Mouse (Mus musculus) hindbrain, embryonic 12.5 days (tissue): Measurements from ENCODE around the gene Acadm. TPM values are rescaled to one million over a fixed set of nuclear protein-coding genes. Genes with fewer than 3 reads are reported as not detected.

Source experiments
- ATAC-seq: fragments of 200-750 bp; cut with Nextera tagmentation; 2 replicates; pipeline ENCODE4 v1.8.0; 2017; ENCODE audit warnings: moderate TSS enrichment; ENCODE audit not compliant: low FRiP score
- H3K27ac ChIP-seq: fragments of 300-500 bp; sonication (generic); 2 replicates; pipeline ENCODE4 v1.5.1; 2016; ENCODE audit warnings: mild to moderate bottlenecking
- H3K27me3 ChIP-seq: fragments of 300-500 bp; sonication (generic); 2 replicates; pipeline ENCODE4 v1.6.1; 2016; ENCODE audit warnings: mild to moderate bottlenecking
- H3K36me3 ChIP-seq: fragments of 300-500 bp; sonication (generic); 2 replicates; pipeline ENCODE4 v1.6.1; 2016; ENCODE audit warnings: mild to moderate bottlenecking
- H3K4me1 ChIP-seq: fragments of 300-500 bp; sonication (generic); 2 replicates; pipeline ENCODE4 v1.6.1; 2016
- H3K4me2 ChIP-seq: fragments of 300-500 bp; sonication (generic); replicated peaks from 2 replicates; pipeline ENCODE4 v1.6.1; 2016; ENCODE audit warnings: mild to moderate bottlenecking
- H3K4me3 ChIP-seq: fragments of 300-500 bp; sonication (generic); 2 replicates; pipeline ENCODE4 v1.5.1; 2016; ENCODE audit warnings: mild to moderate bottlenecking
- H3K9ac ChIP-seq: fragments of 300-500 bp; sonication (generic); 2 replicates; pipeline ENCODE4 v1.6.1; 2016; ENCODE audit warnings: mild to moderate bottlenecking, moderate library complexity
- H3K9me3 ChIP-seq: fragments of 300-500 bp; sonication (generic); replicated peaks from 2 replicates; pipeline ENCODE4 v1.6.1; 2016; ENCODE audit warnings: mild to moderate bottlenecking
- WGBS: fragments of 180-500 bp; shearing (Covaris S2); methylation state at CpG from one replicate; pipeline ENCODE4 v1.1.7; 2016; 5-methylcytosine and 5-hydroxymethylcytosine counted together
- polyA plus RNA-seq: library from polyadenylated mRNA; unstranded; fragments of >200 nt; fragmentation: Nextera tagmentation; extraction: Ambion mirVana; gene quantifications from 2 replicates; pipeline ENCODE4 v1.2.1, GENCODE M21; 2016

The Acadm gene
- polyA plus RNA-seq, 1 experiment from 2014 or later: 61.0 TPM

- peak; percentile 47; the same call in 1 of the 2 replicates for ATAC-seq
- WGBS: 69% methylated on average over 2 of the region's 2 CpGs
Observed at GRCm38 (mm10) chr3:153960884-153961283, 16.5 kb upstream of the Acadm start.

GRCm38 (mm10) chr3:153959731-153960207, 15.3 kb upstream of the Acadm start:
- ATAC-seq: peak; percentile 38; the same call in 1 of the 2 replicates
- 0 out of 2 replicates have a peak overlapping the region, but pooled peaks have one; percentile 30 for H3K27ac ChIP-seq
- H3K4me3 ChIP-seq: no peak overlapping the region
- H3K9ac ChIP-seq: no peak overlapping the region
- H3K9me3 ChIP-seq: no peaks in the 10 kb centered on the region
- no peaks in the 10 kb centered on the region for H3K4me1 ChIP-seq
- no peaks in the 10 kb centered on the region for H3K27me3 ChIP-seq
- H3K36me3 ChIP-seq: no peaks in the 10 kb centered on the region
- 84% methylated on average over 9 of the region's 9 CpGs for WGBS
- H3K4me2 ChIP-seq: no peak overlapping the region

More at GRCm38 (mm10) chr3:153960884-153961283, 16.5 kb upstream of the Acadm start:
- H3K4me2 ChIP-seq: no peak overlapping the region
- H3K27me3 ChIP-seq: no peaks in the 10 kb centered on the region
- no peak overlapping the region for H3K4me3 ChIP-seq
- H3K9ac ChIP-seq: no peak overlapping the region
- no peaks in the 10 kb centered on the region for H3K36me3 ChIP-seq
- no peaks in the 10 kb centered on the region for H3K9me3 ChIP-seq
- H3K4me1 ChIP-seq: no peaks in the 10 kb centered on the region
- H3K27ac ChIP-seq: no peak overlapping the region

DNA sequence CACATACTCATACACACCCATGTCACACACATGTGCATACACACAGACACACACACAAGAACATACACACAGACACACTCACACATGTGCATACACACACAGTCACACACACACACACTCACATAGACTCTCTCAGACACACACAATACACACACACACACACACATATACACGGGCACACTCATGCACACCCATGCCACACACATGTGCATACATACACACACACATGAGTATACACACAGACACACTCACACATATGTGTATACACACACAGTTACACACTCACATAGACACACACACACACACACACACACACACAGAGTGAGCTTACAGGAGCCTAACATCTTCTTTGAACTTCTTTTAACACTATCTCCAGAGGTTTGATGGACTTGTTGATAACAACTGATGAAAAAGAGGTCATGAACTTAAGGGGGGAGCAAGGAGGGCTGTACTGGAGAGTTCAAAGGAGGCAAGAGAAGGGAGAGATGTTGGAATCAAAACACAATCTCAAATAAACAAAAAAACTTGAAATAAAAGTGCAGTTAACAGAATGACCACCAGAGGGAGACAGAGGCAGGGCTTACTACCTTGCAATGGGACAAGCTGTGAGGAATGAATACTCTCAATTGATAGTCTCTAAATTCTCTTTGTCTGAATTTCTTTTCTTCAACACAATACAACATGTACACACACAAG, 14.8 kb upstream of the Acadm start:
- no peak overlapping the region for H3K27ac ChIP-seq
- H3K36me3 ChIP-seq: no peaks in the 10 kb centered on the region
- H3K27me3 ChIP-seq: no peaks in the 10 kb centered on the region
- H3K4me3 ChIP-seq: no peak overlapping the region
- no peaks in the 10 kb centered on the region for H3K4me1 ChIP-seq
- ATAC-seq: peak; percentile 38
- WGBS: 100% methylated on average over 1 of the region's 1 CpGs
- no peaks in the 10 kb centered on the region for H3K9me3 ChIP-seq
- no peak overlapping the region for H3K4me2 ChIP-seq
- H3K9ac ChIP-seq: no peak overlapping the region

GRCm38 (mm10) chr3:153957916-153958315, 13.5 kb upstream of the Acadm start:
- WGBS: 92% methylated on average over 5 of the region's 5 CpGs
- H3K4me3 ChIP-seq: no peak overlapping the region
- no peak for ATAC-seq

GRCm38 (mm10) chr3:153948176-153948575, 3.7 kb upstream of the Acadm start:
- Histone ChIP-seq H3K27ac (no peak overlapping the region), H3K9me3 (no peaks in the 10 kb centered on the region), H3K4me1 (peaks cover 8% of the 10 kb centered on the region; the same call in 1 of the 2 replicates), H3K4me3 (no peak overlapping the region), H3K4me2 (no peak overlapping the region), H3K27me3 (no peaks in the 10 kb centered on the region), H3K36me3 (no peaks in the 10 kb centered on the region), H3K9ac (no peak overlapping the region)
- WGBS: 86% methylated on average over 2 of the region's 2 CpGs
- ATAC-seq: no peak

More at GRCm38 (mm10) chr3:153957916-153958315, 13.5 kb upstream of the Acadm start:
- H3K27me3 ChIP-seq: no peaks in the 10 kb centered on the region
- no peak overlapping the region for H3K4me2 ChIP-seq
- H3K9ac ChIP-seq: no peak overlapping the region
- no peaks in the 10 kb centered on the region for H3K9me3 ChIP-seq
- no peaks in the 10 kb centered on the region for H3K4me1 ChIP-seq
- no peak overlapping the region for H3K27ac ChIP-seq
- H3K36me3 ChIP-seq: no peaks in the 10 kb centered on the region

DNA sequence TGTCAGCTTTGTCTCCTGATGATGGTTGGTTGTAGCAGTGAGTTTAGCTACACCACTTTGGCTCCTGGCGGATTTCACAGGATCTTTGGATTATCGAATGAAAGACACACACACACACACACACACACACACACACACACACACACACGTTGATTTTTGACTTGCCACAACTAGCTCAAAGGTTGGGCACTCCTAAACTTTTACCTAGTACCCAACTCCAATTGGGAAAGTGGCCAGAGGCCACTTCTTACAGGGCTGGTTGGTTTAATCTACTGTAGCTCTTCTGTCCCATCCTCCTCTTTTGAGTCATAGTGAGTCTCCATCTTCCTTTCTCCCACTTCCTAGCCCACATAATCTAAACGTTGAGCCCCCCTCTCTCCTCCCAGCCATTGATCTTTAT, 2.8 kb upstream of the Acadm start:
- Histone ChIP-seq H3K4me2 (no peak overlapping the region), H3K36me3 (no peaks in the 10 kb centered on the region), H3K9ac (no peak overlapping the region), H3K27ac (no peak overlapping the region), H3K4me1 (peaks cover 17% of the 10 kb centered on the region; the same call in 1 of the 2 replicates), H3K27me3 (no peaks in the 10 kb centered on the region), H3K9me3 (no peaks in the 10 kb centered on the region), H3K4me3 (no peak overlapping the region)
- no peak for ATAC-seq
- 68% methylated on average over 4 of the region's 4 CpGs for WGBS

DNA sequence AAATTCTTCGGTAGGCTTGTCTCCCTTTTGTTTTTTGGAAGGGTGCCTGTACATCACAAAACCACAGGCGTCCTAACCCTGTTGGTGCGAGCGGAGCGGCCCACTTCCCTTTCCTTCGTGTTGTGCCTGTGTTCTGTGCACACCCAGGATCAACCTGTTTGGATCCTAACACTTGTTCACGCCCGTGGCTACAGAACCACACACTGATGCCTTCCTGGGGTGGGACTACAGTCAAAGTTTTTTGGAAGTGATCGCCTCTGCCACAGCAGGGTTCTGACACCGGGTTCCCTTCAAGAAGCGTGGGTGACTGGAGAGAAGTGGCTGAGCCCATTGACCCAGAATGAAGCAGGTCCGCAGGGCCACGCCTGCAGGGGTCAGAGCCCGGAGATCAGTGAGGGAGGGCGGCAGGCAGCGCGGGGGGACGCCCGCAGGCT, 514 bp downstream of the Acadm start:
- peak overlapping the region; percentile 75 for H3K9ac ChIP-seq
- ATAC-seq: peak; percentile 56
- peak overlapping the region; percentile 64 for H3K4me2 ChIP-seq
- under 1% methylated on average over 19 of the region's 19 CpGs for WGBS
- H3K4me1 ChIP-seq: peaks cover 17% of the 10 kb centered on the region; the same call in 1 of the 2 replicates
- H3K27ac ChIP-seq: peak overlapping the region; percentile 84
- peak overlapping the region; percentile 79 for H3K4me3 ChIP-seq
- H3K27me3 ChIP-seq: no peaks in the 10 kb centered on the region
- H3K9me3 ChIP-seq: no peaks in the 10 kb centered on the region
- no peaks in the 10 kb centered on the region for H3K36me3 ChIP-seq

DNA sequence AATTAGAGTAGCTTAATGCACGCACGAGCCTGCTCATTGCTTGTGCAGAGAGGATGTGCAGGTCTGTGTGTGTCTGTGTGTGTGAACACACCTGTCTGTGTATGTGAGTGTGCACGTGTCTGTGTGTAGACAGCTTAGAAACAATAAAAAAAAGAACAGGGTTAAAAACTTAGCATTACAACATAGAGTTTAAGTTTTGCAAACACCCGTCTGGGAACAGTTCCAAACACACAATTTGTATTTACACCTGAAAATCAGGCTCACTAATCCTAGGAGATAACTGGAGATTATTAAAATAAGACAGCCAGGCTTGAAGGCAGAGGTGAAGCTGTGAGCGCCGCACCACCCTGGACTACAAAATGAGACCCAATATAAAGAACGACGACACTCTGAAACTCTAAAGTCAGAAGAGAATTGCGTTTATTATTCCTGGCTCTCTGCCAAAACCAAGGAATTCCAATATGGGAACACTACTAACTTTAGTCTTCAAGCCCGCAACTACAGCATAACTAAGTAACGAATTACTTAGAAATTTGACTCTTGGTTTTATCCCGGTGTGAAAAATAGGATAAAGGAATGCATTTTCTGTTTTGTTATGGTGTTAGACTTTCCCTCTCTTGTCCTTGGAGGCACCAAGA, 1.3 kb downstream of the Acadm start:
- H3K4me3 ChIP-seq: peak overlapping the region; percentile 79; the same call in 1 of the 2 replicates
- H3K9ac ChIP-seq: 0 out of 2 replicates have a peak overlapping the region, but pooled peaks have one; percentile 9
- WGBS: 49% methylated on average over 12 of the region's 12 CpGs
- no peak for ATAC-seq
- H3K4me2 ChIP-seq: peak overlapping the region; percentile 64
- peaks cover 7% of the 10 kb centered on the region; the same call in 1 of the 2 replicates for H3K36me3 ChIP-seq
- no peak overlapping the region for H3K27ac ChIP-seq
- peaks cover 17% of the 10 kb centered on the region; the same call in 1 of the 2 replicates for H3K4me1 ChIP-seq
- no peaks in the 10 kb centered on the region for H3K27me3 ChIP-seq
- H3K9me3 ChIP-seq: no peaks in the 10 kb centered on the region

GRCm38 (mm10) chr3:153941613-153942012, 2.8 kb downstream of the Acadm start:
- WGBS: 95% methylated on average over 13 of the region's 13 CpGs
- Histone ChIP-seq H3K9me3 (no peaks in the 10 kb centered on the region), H3K4me3 (no peak overlapping the region), H3K27ac (no peak overlapping the region), H3K36me3 (peaks cover 18% of the 10 kb centered on the region; the same call in 1 of the 2 replicates), H3K4me2 (no peak overlapping the region), H3K9ac (no peak overlapping the region), H3K4me1 (peaks cover 17% of the 10 kb centered on the region; the same call in 1 of the 2 replicates), H3K27me3 (no peaks in the 10 kb centered on the region)
- ATAC-seq: no peak

DNA sequence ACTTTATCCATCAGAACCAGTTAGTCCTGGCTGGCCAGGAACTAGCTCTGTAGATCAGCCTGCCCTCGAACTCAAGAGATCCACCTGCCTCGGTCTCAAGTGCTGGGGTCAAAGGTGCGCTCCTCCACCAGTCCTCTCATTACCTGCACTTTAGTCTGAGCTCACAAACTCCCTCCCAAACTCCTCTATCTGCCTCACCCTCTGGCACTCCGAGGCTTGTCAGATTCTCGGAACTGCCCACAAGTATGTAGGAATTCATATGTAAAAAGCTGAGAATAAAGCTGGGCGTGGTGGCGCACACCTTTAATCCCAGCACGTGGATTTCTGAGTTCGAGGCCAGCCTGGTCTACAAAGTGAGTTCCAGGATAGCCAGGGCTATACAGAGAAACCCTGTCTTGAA, 3.9 kb downstream of the Acadm start:
- Histone ChIP-seq H3K4me3 (no peak overlapping the region), H3K27me3 (no peaks in the 10 kb centered on the region), H3K36me3 (peaks cover 25% of the 10 kb centered on the region), H3K9me3 (no peaks in the 10 kb centered on the region), H3K9ac (no peak overlapping the region), H3K27ac (no peak overlapping the region), H3K4me1 (peaks cover 17% of the 10 kb centered on the region; the same call in 1 of the 2 replicates), H3K4me2 (no peak overlapping the region)
- WGBS: 93% methylated on average over 9 of the region's 9 CpGs
- no peak for ATAC-seq

DNA sequence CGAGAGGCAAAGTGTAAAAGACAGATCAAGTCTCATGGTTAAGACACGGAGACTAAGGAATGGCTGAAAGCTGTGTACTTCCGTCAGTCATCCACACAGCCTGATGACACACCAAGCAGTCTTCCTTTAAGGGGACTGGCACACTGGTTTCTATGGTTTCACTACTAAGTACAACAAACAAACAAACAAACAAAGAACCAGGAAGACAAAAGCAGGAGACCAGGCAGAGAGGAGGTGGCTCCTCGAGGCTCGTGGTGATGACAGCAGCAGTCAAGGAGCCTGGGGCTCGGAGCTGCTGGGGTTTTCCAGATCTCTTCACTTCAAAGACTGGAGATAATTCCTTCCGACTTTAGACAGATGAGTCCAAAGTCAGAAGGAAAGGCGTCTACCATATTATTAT, 4.4 kb downstream of the Acadm start:
- Histone ChIP-seq H3K36me3 (peaks cover 30% of the 10 kb centered on the region), H3K27ac (no peak overlapping the region), H3K9me3 (no peaks in the 10 kb centered on the region), H3K9ac (no peak overlapping the region), H3K27me3 (no peaks in the 10 kb centered on the region), H3K4me1 (peaks cover 16% of the 10 kb centered on the region; the same call in 1 of the 2 replicates), H3K4me3 (no peak overlapping the region), H3K4me2 (no peak overlapping the region)
- 76% methylated on average over 8 of the region's 8 CpGs for WGBS
- ATAC-seq: no peak

DNA sequence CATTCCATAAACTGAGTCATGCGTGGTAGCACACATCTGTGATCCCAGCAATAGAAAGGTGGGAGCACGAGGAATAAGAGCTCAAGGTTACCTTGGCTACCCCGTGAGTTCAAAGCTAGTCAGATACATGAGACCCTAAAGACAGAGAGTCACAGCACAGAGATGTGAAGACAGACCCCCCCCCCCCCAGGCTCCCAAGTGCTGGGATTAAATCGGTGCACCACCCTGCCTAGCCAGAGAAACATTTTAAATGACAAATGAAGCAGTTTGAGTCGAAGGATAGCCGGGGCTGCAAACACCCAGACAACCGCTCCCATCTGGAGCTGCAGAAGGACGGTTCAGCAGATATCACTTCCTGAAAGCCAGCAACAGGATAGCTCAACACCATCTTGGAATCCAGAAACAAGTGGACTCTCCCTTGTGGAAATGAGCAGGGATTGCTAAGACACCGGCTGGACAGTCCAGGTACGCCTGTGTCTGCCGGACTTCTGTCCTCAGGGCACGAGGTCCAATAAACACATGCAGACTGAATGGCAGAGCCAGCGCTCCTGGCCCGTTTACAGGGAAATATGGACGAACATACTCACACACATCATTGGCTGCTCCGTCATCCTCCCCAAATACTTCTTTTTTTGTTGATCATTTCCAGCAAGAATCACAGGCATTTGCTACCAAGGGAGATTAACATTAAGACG, 7.2 kb downstream of the Acadm start:
- H3K9ac ChIP-seq: no peak overlapping the region

More for the DNA sequence above, 7.2 kb downstream of the Acadm start:
- H3K36me3 ChIP-seq: peaks cover 41% of the 10 kb centered on the region
- ATAC-seq: no peak
- H3K9me3 ChIP-seq: no peaks in the 10 kb centered on the region
- peaks cover under 1% of the 10 kb centered on the region; the same call in 1 of the 2 replicates for H3K4me1 ChIP-seq
- no peak overlapping the region for H3K27ac ChIP-seq
- H3K4me3 ChIP-seq: no peak overlapping the region
- H3K4me2 ChIP-seq: no peak overlapping the region
- no peaks in the 10 kb centered on the region for H3K27me3 ChIP-seq
- WGBS: 95% methylated on average over 17 of the region's 17 CpGs
